ENCODE assay signal across 20 mouse cellular contexts in the genomic region with DNA sequence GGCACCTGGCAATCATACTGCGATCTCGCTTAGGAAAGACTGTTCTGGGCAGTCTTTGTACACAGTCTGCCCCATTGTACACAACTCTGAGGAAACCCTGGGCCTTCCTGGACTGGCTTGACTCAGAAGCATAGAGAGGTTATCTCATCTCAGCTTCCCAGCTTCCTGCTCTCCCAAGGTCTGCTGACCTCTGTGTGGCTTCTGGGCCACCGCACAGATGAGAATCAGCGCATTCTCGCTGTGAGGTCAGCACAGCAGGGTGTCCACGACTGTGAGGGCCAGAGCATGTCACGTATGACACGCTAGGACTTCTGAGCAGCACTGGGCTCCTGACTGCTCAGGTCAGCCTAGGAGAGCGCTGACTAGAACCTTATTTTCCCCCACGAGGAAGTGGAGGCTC. TPM values are rescaled to one million over a fixed set of nuclear protein-coding genes. Genes with fewer than 3 reads are reported as not detected.
DNase-seq lines count a peak whose midpoint lies in the region; ATAC-seq and TF ChIP-seq lines count a peak whose summit lies in the region.
"Had no signal": no experiment of that assay in that cellular context is flagged by ENCODE, and none has a peak within 500 bp of the region (broad histone marks: within the 10 kb centered on the region; RNA-seq: fewer than 3 reads in every experiment).

No protein-coding gene starts in this region.

- no peak overlapping the region for H3K4me2 ChIP-seq in midbrain, embryonic 14.5 days (ENCODE audit: low read length)
- no peak overlapping the region for H3K4me2 ChIP-seq in intestine, postnatal 0 days (replicated peaks; ENCODE audit: low read depth)
- H3K4me2 ChIP-seq in stomach, postnatal 0 days (replicated peaks; ENCODE audit: low read depth): no peak overlapping the region
- H3K4me2 ChIP-seq: embryonic facial prominence, embryonic 15.5 days; lung, embryonic 14.5 days; midbrain, embryonic 12.5 days; neural tube, embryonic 12.5 days had no signal

- H3K27me3 ChIP-seq in midbrain, embryonic 10.5 days (ENCODE audit: low read depth, poor library complexity, severe bottlenecking): no peaks in the 10 kb centered on the region
- no peaks in the 10 kb centered on the region for H3K27me3 ChIP-seq in midbrain, embryonic 14.5 days (ENCODE audit: control insufficient read depth, insufficient read depth, low read length)
- no peaks in the 10 kb centered on the region for H3K27me3 ChIP-seq in intestine, postnatal 0 days (replicated peaks; ENCODE audit: control insufficient read depth, insufficient read depth, low read length)
- H3K27me3 ChIP-seq in stomach, postnatal 0 days (ENCODE audit: control insufficient read depth, insufficient read depth, low read length): no peaks in the 10 kb centered on the region
- H3K27me3 ChIP-seq: embryonic facial prominence, embryonic 15.5 days; midbrain, embryonic 12.5 days; neural tube, embryonic 12.5 days had no signal

- peaks cover 6% of the 10 kb centered on the region for H3K4me1 ChIP-seq in midbrain, embryonic 10.5 days
- H3K4me1 ChIP-seq in midbrain, embryonic 14.5 days (ENCODE audit: control insufficient read depth, insufficient read depth, low read length): no peaks in the 10 kb centered on the region
- H3K4me1 ChIP-seq in intestine, postnatal 0 days (replicated peaks; ENCODE audit: control insufficient read depth, insufficient read depth, low read length): no peaks in the 10 kb centered on the region
- no peaks in the 10 kb centered on the region for H3K4me1 ChIP-seq in stomach, postnatal 0 days (replicated peaks; ENCODE audit: control insufficient read depth, insufficient read depth)
- H3K4me1 ChIP-seq: embryonic facial prominence, embryonic 15.5 days; midbrain, embryonic 12.5 days; neural tube, embryonic 12.5 days had no signal

- no peaks in the 10 kb centered on the region for H3K36me3 ChIP-seq in midbrain, embryonic 10.5 days
- no peaks in the 10 kb centered on the region for H3K36me3 ChIP-seq in midbrain, embryonic 14.5 days (ENCODE audit: control insufficient read depth, insufficient read depth, low read length)
- H3K36me3 ChIP-seq in intestine, postnatal 0 days (ENCODE audit: control insufficient read depth, insufficient read depth): peaks cover 7% of the 10 kb centered on the region; the same call in 1 of the 2 replicates
- H3K36me3 ChIP-seq in stomach, postnatal 0 days (ENCODE audit: control insufficient read depth, insufficient read depth, low read length): no peaks in the 10 kb centered on the region
- H3K36me3 ChIP-seq: embryonic facial prominence, embryonic 15.5 days; midbrain, embryonic 12.5 days; neural tube, embryonic 12.5 days had no signal

- no peak for TF ChIP-seq CTCF in intestine, postnatal 0 days (IDR thresholded peaks at IDR 0.05; ENCODE audit: low read depth)
- TF ChIP-seq CTCF in stomach, postnatal 0 days (IDR thresholded peaks at IDR 0.05; ENCODE audit: low read depth): no peak

- peak; percentile 74 for DNase-seq in heart, adult 11 months
- DNase-seq in heart, adult 8-10 months (ENCODE audit: low spot score): no peak
- DNase-seq in midbrain, embryonic 10.5 days (ENCODE audit: low spot score): peak; percentile 21
- DNase-seq in midbrain, embryonic 14.5 days: no peak
- no peak for DNase-seq in stomach, postnatal 0 days (ENCODE audit: low spot score)
- no peak for DNase-seq in ovary, postnatal 14 days (ENCODE audit: low spot score)
- no peak for DNase-seq in frontal cortex, postnatal 14 days (ENCODE audit: low spot score in 2 of 2)
- DNase-seq: cerebellum, adult 9-10 months; kidney, postnatal 36 days; lung, embryonic 14.5 days; right cerebral cortex, postnatal 14 days; thymus, postnatal 36 days had no signal

- no peak for ATAC-seq in midbrain, embryonic 14.5 days (ENCODE audit: low FRiP score, low TSS enrichment)
- peak; percentile 33; the same call in 1 of the 2 replicates for ATAC-seq in intestine, postnatal 0 days
- peak; percentile 84 for ATAC-seq in stomach, postnatal 0 days (ENCODE audit: low FRiP score, low TSS enrichment)
- ATAC-seq: activated CD4-positive, CD25-positive, alpha-beta regulatory T cell, adult 4 months had no signal

- TF ChIP-seq EP300 in stomach, postnatal 0 days (optimal IDR thresholded peaks at IDR 0.05): no peak

- 64% methylated on average over 10 of the region's 10 CpGs for WGBS in midbrain, embryonic 10.5 days
- 65% methylated on average over 10 of the region's 10 CpGs for WGBS in midbrain, embryonic 14.5 days
- WGBS in intestine, postnatal 0 days: 68% methylated on average over 10 of the region's 10 CpGs
- WGBS in stomach, postnatal 0 days: 57% methylated on average over 10 of the region's 10 CpGs

- no peak overlapping the region for H3K4me3 ChIP-seq in midbrain, embryonic 10.5 days
- H3K4me3 ChIP-seq in midbrain, embryonic 14.5 days (replicated peaks; ENCODE audit: low read depth, low read length): no peak overlapping the region
- H3K4me3 ChIP-seq in intestine, postnatal 0 days (ENCODE audit: low read depth, low read length): no peak overlapping the region
- H3K4me3 ChIP-seq in stomach, postnatal 0 days (ENCODE audit: low read depth, low read length): no peak overlapping the region
- H3K4me3 ChIP-seq: embryonic facial prominence, embryonic 15.5 days; left cerebral cortex, adult 2 months; midbrain, embryonic 12.5 days; neural tube, embryonic 12.5 days had no signal

- peak overlapping the region; percentile 24; the same call in 1 of the 2 replicates for H3K27ac ChIP-seq in midbrain, embryonic 10.5 days (replicated peaks)
- no peak overlapping the region for H3K27ac ChIP-seq in midbrain, embryonic 14.5 days (replicated peaks; ENCODE audit: low read depth, low read length)
- H3K27ac ChIP-seq in intestine, postnatal 0 days (ENCODE audit: low read depth, low read length): no peak overlapping the region
- 0 out of 2 replicates have a peak overlapping the region, but pooled peaks have one; percentile 9 for H3K27ac ChIP-seq in stomach, postnatal 0 days (replicated peaks)
- H3K27ac ChIP-seq: embryonic facial prominence, embryonic 15.5 days; left cerebral cortex, adult 2 months; midbrain, embryonic 12.5 days; neural tube, embryonic 12.5 days had no signal

- H3K9me3 ChIP-seq in midbrain, embryonic 10.5 days (replicated peaks): no peaks in the 10 kb centered on the region
- H3K9me3 ChIP-seq in midbrain, embryonic 14.5 days (ENCODE audit: control insufficient read depth, low read length): no peaks in the 10 kb centered on the region
- no peaks in the 10 kb centered on the region for H3K9me3 ChIP-seq in intestine, postnatal 0 days (ENCODE audit: control insufficient read depth)
- H3K9me3 ChIP-seq in stomach, postnatal 0 days (ENCODE audit: control insufficient read depth, low read length): no peaks in the 10 kb centered on the region
- H3K9me3 ChIP-seq: embryonic facial prominence, embryonic 15.5 days; midbrain, embryonic 12.5 days; neural tube, embryonic 12.5 days had no signal

- no peak overlapping the region for H3K9ac ChIP-seq in midbrain, embryonic 14.5 days (replicated peaks; ENCODE audit: low read length)
- no peak overlapping the region for H3K9ac ChIP-seq in intestine, postnatal 0 days (ENCODE audit: low read depth, low read length)
- H3K9ac ChIP-seq in stomach, postnatal 0 days (ENCODE audit: low read length): no peak overlapping the region
- H3K9ac ChIP-seq: embryonic facial prominence, embryonic 15.5 days; lung, embryonic 14.5 days; midbrain, embryonic 12.5 days; neural tube, embryonic 12.5 days had no signal

RNA-seq across cellular contexts. Expression of a gene that starts 29.3 kb away (rescaled TPM):
- not detected for total RNA-seq in heart, adult 8-10 months (2022)
- 0.17 TPM in 1 of 2 replicates, not detected in the other for polyA plus RNA-seq in midbrain, embryonic 10.5 days (2016; fragmentation: Nextera tagmentation; extraction: Ambion mirVana)
- not detected in 2 replicates for polyA plus RNA-seq in midbrain, embryonic 14.5 days (2014; fragmentation: Nextera tagmentation; extraction: Ambion mirVana)
- 66.3 and 69.9 TPM in 2 replicates for polyA plus RNA-seq in intestine, postnatal 0 days (2015; fragmentation: Nextera tagmentation; extraction: Ambion mirVana)
- polyA plus RNA-seq in stomach, postnatal 0 days (2015; fragmentation: Nextera tagmentation; extraction: Ambion mirVana): 113 and 124 TPM in 2 replicates
- total RNA-seq: left cerebral cortex, adult 2 months had no signal
- polyA plus RNA-seq: activated CD4-positive, CD25-positive, alpha-beta regulatory T cell, adult 4 months; brain, embryonic 14.5 days; heart, embryonic 14.5 days; midbrain, embryonic 12.5 days; neural tube, embryonic 12.5 days had no signal

RNA-seq across cellular contexts. Expression of a gene that starts 57.5 kb away (rescaled TPM):
- 1 to 10 TPM; 2.1 to 2.8 (median 2.2) TPM for total RNA-seq in heart, adult 8-10 months (2022)
- 0.46 and 0.65 TPM in 2 replicates for polyA plus RNA-seq in midbrain, embryonic 10.5 days (2016; fragmentation: Nextera tagmentation; extraction: Ambion mirVana)
- polyA plus RNA-seq in midbrain, embryonic 14.5 days (2014; fragmentation: Nextera tagmentation; extraction: Ambion mirVana): 1.4 and 1.8 TPM in 2 replicates
- 6.0 and 7.7 TPM in 2 replicates for polyA plus RNA-seq in intestine, postnatal 0 days (2015; fragmentation: Nextera tagmentation; extraction: Ambion mirVana)
- 24.2 and 28.8 TPM in 2 replicates for polyA plus RNA-seq in stomach, postnatal 0 days (2015; fragmentation: Nextera tagmentation; extraction: Ambion mirVana)

Comparison
In these comparisons a context has a peak if more than half of its experiments do, and no peak if none do; other contexts are left out.
1. DNase-seq: peak in heart, adult 11 months (single experiment) and midbrain, embryonic 10.5 days (single experiment); none in heart, adult 8-10 months (single experiment), midbrain, embryonic 14.5 days (single experiment), stomach, postnatal 0 days (single experiment), ovary, postnatal 14 days (single experiment) and frontal cortex, postnatal 14 days (0 of 2).
2. H3K27ac ChIP-seq: peak in midbrain, embryonic 10.5 days (single experiment) and stomach, postnatal 0 days (single experiment); none in midbrain, embryonic 14.5 days (single experiment) and intestine, postnatal 0 days (single experiment).
3. RNA of a gene that starts 29.3 kb away (polyA plus RNA-seq): 113 to 124 TPM in stomach, postnatal 0 days and 66.3 to 69.9 TPM in intestine, postnatal 0 days; 0.17 TPM in midbrain, embryonic 10.5 days and not detected in midbrain, embryonic 14.5 days; every median in the first group is over 10 times any median in the second.